Mouse (Mus musculus) MEL (cell line): Measurements from ENCODE around the gene Prnd. TPM values are rescaled to one million over a fixed set of nuclear protein-coding genes. Genes with fewer than 3 reads are reported as not detected.

Experiments used
- DNase-seq: peaks from one replicate; pipeline ENCODE4 v3.0.0; 2011; ENCODE audit warnings: low read depth, low spot score
- H3K27ac ChIP-seq: 2 replicates; pipeline ENCODE4 v1.5.1; 2012; ENCODE audit warnings: low read depth, mild to moderate bottlenecking, control low read depth, low read length, moderate library complexity; ENCODE audit not compliant: control insufficient read depth
- H3K27me3 ChIP-seq, 2 experiments: fragments of 150-350 bp in 1 of 2; sonication (generic) in 1 of 2; 2 replicates each; pipeline ENCODE4 v1.6.1; 2012; ENCODE audit warnings: low read length in 2 of 2, mild to moderate bottlenecking in 2 of 2, improper control_type of control experiment in 1 of 2, moderate library complexity in 1 of 2; ENCODE audit not compliant: insufficient read depth in 2 of 2, control insufficient read depth in 1 of 2
- H3K36me3 ChIP-seq, 2 experiments: 2 replicates each; pipeline ENCODE4 v1.6.1; 2012 to 2014; ENCODE audit warnings: low read length in 2 of 2, improper control_type of control experiment in 1 of 2, inconsistent platforms in 1 of 2, mild to moderate bottlenecking in 1 of 2; ENCODE audit not compliant: insufficient read depth in 2 of 2, control insufficient read depth in 1 of 2
- H3K4me1 ChIP-seq, 2 experiments: fragments of 150-350 bp in 1 of 2; sonication (generic) in 1 of 2; 2 replicates each; pipeline ENCODE4 v1.6.1; 2012; ENCODE audit warnings: low read length in 2 of 2, improper control_type of control experiment in 1 of 2, mild to moderate bottlenecking in 1 of 2; ENCODE audit not compliant: insufficient read depth in 2 of 2, control insufficient read depth in 1 of 2
- H3K4me3 ChIP-seq, 2 experiments: fragments of 150-350 bp in 1 of 2; sonication (generic) in 1 of 2; 2 replicates each; pipeline ENCODE4 v1.5.1; 2012; ENCODE audit warnings: low read depth in 2 of 2, low read length in 2 of 2, mild to moderate bottlenecking in 2 of 2, moderate library complexity in 2 of 2, control low read depth in 1 of 2, improper control_type of control experiment in 1 of 2; ENCODE audit not compliant: control insufficient read depth in 1 of 2, insufficient read depth in 1 of 2
- H3K79me2 ChIP-seq: 2 replicates; pipeline ENCODE4 v1.6.1; 2012; ENCODE audit warnings: mild to moderate bottlenecking, low read length, moderate library complexity; ENCODE audit not compliant: control insufficient read depth, poor library complexity, insufficient read depth
- H3K9ac ChIP-seq: 2 replicates; pipeline ENCODE4 v1.6.1; 2012; ENCODE audit warnings: low read depth, mild to moderate bottlenecking, control low read depth, low read length, moderate library complexity; ENCODE audit not compliant: control insufficient read depth, poor library complexity, severe bottlenecking
- H3K9me3 ChIP-seq: fragments of 150-350 bp; sonication (generic); replicated peaks from 2 replicates; pipeline ENCODE4 v1.6.1; 2012; ENCODE audit warnings: mild to moderate bottlenecking, low read length, improper control_type of control experiment, moderate library complexity; ENCODE audit not compliant: insufficient read depth
- BHLHE40 ChIP-seq: IDR thresholded peaks from 2 replicates; pipeline ENCODE4 v1.6.1; 2012; ENCODE audit warnings: low read depth, mild to moderate bottlenecking, inconsistent platforms, low read length, improper control_type of control experiment, borderline replicate concordance
- CHD1 ChIP-seq: IDR thresholded peaks from 2 replicates; pipeline ENCODE4 v1.6.1; 2012; ENCODE audit warnings: low read depth, mild to moderate bottlenecking, inconsistent platforms, low read length, improper control_type of control experiment
- CHD2 ChIP-seq: IDR thresholded peaks from 2 replicates; pipeline ENCODE4 v1.6.1; 2011; ENCODE audit warnings: low read length, improper control_type of control experiment
- CTCF ChIP-seq, 3 experiments: IDR thresholded peaks in 2 of 3; conservative IDR thresholded peaks in 1 of 3; 2 replicates each; pipeline ENCODE4 v1.5.1; 2011 to 2012; ENCODE audit warnings: low read length in 3 of 3, low read depth in 2 of 3, mild to moderate bottlenecking in 2 of 3, improper control_type of control experiment in 1 of 3, inconsistent platforms in 1 of 3, mixed read lengths in 1 of 3, moderate library complexity in 1 of 3; ENCODE audit not compliant: control insufficient read depth in 1 of 3, insufficient read depth in 1 of 3, poor library complexity in 1 of 3, severe bottlenecking in 1 of 3
- E2F4 ChIP-seq: IDR thresholded peaks from 2 replicates; pipeline ENCODE4 v1.6.1; 2011; ENCODE audit warnings: low read depth, low read length, improper control_type of control experiment, borderline replicate concordance
- ELF1 ChIP-seq: IDR thresholded peaks from 2 replicates; pipeline ENCODE4 v1.6.1; 2014; ENCODE audit warnings: low read depth, mild to moderate bottlenecking, inconsistent platforms, low read length, improper control_type of control experiment, moderate library complexity
- EP300 ChIP-seq, 2 experiments: IDR thresholded peaks; 2 replicates each; pipeline ENCODE4 v1.6.1; 2011; ENCODE audit warnings: improper control_type of control experiment in 2 of 2, low read length in 2 of 2, low read depth in 1 of 2, mild to moderate bottlenecking in 1 of 2
- ETS1 ChIP-seq: IDR thresholded peaks from 2 replicates; pipeline ENCODE4 v1.6.1; 2012; ENCODE audit warnings: low read depth, mild to moderate bottlenecking, inconsistent platforms, low read length, improper control_type of control experiment, moderate library complexity
- GABPA ChIP-seq: IDR thresholded peaks from 2 replicates; pipeline ENCODE4 v1.6.1; 2012; ENCODE audit warnings: low read depth, mild to moderate bottlenecking, inconsistent platforms, low read length, improper control_type of control experiment, moderate library complexity
- GATA1 ChIP-seq: IDR thresholded peaks from 2 replicates; pipeline ENCODE4 v1.6.1; 2011; ENCODE audit warnings: low read depth, low read length, improper control_type of control experiment
- HCFC1 ChIP-seq: IDR thresholded peaks from 2 replicates; pipeline ENCODE4 v1.6.1; 2012; ENCODE audit warnings: low read depth, mild to moderate bottlenecking, inconsistent platforms, low read length, improper control_type of control experiment, moderate library complexity
- JUND ChIP-seq: IDR thresholded peaks from 2 replicates; pipeline ENCODE4 v1.6.1; 2011; ENCODE audit warnings: low read depth, mild to moderate bottlenecking, improper control_type of control experiment, low read length
- KAT2A ChIP-seq: conservative IDR thresholded peaks from 2 replicates; pipeline ENCODE4 v1.6.1; 2012; ENCODE audit warnings: low read depth, low read length, improper control_type of control experiment, inconsistent platforms
- MEF2A ChIP-seq: IDR thresholded peaks from 2 replicates; pipeline ENCODE4 v1.6.1; 2014; ENCODE audit warnings: low read depth, mild to moderate bottlenecking, inconsistent platforms, low read length, improper control_type of control experiment; ENCODE audit not compliant: poor library complexity, insufficient replicate concordance, severe bottlenecking; ENCODE audit errors: extremely low read depth
- MXI1 ChIP-seq: IDR thresholded peaks from 2 replicates; pipeline ENCODE4 v1.6.1; 2011; ENCODE audit warnings: mild to moderate bottlenecking, low read depth, low read length, improper control_type of control experiment
- MYB ChIP-seq: IDR thresholded peaks from 2 replicates; pipeline ENCODE4 v1.6.1; 2011; ENCODE audit warnings: mild to moderate bottlenecking, low read depth, low read length, improper control_type of control experiment
- NRF1 ChIP-seq: IDR thresholded peaks from 2 replicates; pipeline ENCODE4 v1.6.1; 2014; ENCODE audit warnings: low read depth, mild to moderate bottlenecking, inconsistent platforms, low read length, improper control_type of control experiment, moderate library complexity; ENCODE audit not compliant: poor library complexity, insufficient read depth, severe bottlenecking
- POLR2A ChIP-seq, 2 experiments: IDR thresholded peaks; 2 replicates each; pipeline ENCODE4 v1.6.1; 2011 to 2012; ENCODE audit warnings: low read length in 2 of 2, mild to moderate bottlenecking in 2 of 2, control low read depth in 1 of 2, improper control_type of control experiment in 1 of 2, low read depth in 1 of 2, moderate library complexity in 1 of 2; ENCODE audit not compliant: control insufficient read depth in 1 of 2, insufficient read depth in 1 of 2, poor library complexity in 1 of 2
- POLR2AphosphoS5 ChIP-seq: IDR thresholded peaks from 2 replicates; pipeline ENCODE4 v1.6.1; 2012; ENCODE audit warnings: low read depth, borderline replicate concordance, mild to moderate bottlenecking, inconsistent platforms, low read length, moderate library complexity, mixed read lengths
- RAD21 ChIP-seq: IDR thresholded peaks from 2 replicates; pipeline ENCODE4 v1.6.1; 2011; ENCODE audit warnings: mild to moderate bottlenecking, low read depth, low read length, improper control_type of control experiment
- SMC3 ChIP-seq: IDR thresholded peaks from 2 replicates; pipeline ENCODE4 v1.6.1; 2011; ENCODE audit warnings: low read depth, low read length, improper control_type of control experiment
- TAL1 ChIP-seq: IDR thresholded peaks from 2 replicates; pipeline ENCODE4 v1.6.1; 2012; ENCODE audit warnings: mild to moderate bottlenecking, inconsistent platforms, low read length, moderate library complexity, mixed read lengths
- TBP ChIP-seq: IDR thresholded peaks from 2 replicates; pipeline ENCODE4 v1.8.0; 2011; ENCODE audit warnings: low read depth, low read length, improper control_type of control experiment
- TCF12 ChIP-seq: IDR thresholded peaks from 2 replicates; pipeline ENCODE4 v1.6.1; 2014; ENCODE audit warnings: low read depth, mild to moderate bottlenecking, inconsistent platforms, low read length, improper control_type of control experiment, moderate library complexity
- USF2 ChIP-seq, 2 experiments: IDR thresholded peaks; 2 replicates each; pipeline ENCODE4 v1.6.1; 2011 to 2012; ENCODE audit warnings: improper control_type of control experiment in 2 of 2, low read length in 2 of 2, borderline replicate concordance in 1 of 2, inconsistent platforms in 1 of 2, low read depth in 1 of 2, mild to moderate bottlenecking in 1 of 2; ENCODE audit not compliant: insufficient read depth in 1 of 2
- ZC3H11A ChIP-seq: IDR thresholded peaks from 2 replicates; pipeline ENCODE4 v1.6.1; 2012; ENCODE audit warnings: low read depth, mild to moderate bottlenecking, inconsistent platforms, low read length, improper control_type of control experiment
- ZKSCAN1 ChIP-seq: IDR thresholded peaks from 2 replicates; pipeline ENCODE4 v1.6.1; 2012; ENCODE audit warnings: low read depth, mild to moderate bottlenecking, inconsistent platforms, low read length, improper control_type of control experiment, moderate library complexity
- ZMIZ1 ChIP-seq: IDR thresholded peaks from 2 replicates; pipeline ENCODE4 v1.6.1; 2012; ENCODE audit warnings: low read depth, mild to moderate bottlenecking, inconsistent platforms, low read length, improper control_type of control experiment, moderate library complexity
- polyA plus RNA-seq, 2 experiments: library from polyadenylated mRNA; stranded (reverse) in 1 of 2; unstranded in 1 of 2; fragments of >175 nt in 1 of 2; fragments of >200 nt in 1 of 2; gene quantifications; 2 replicates each; pipeline versions ENCODE4 v1.2.1 to v1.2.4; 2012; ENCODE audit warnings: low replicate concordance in 2 of 2, low read depth in 1 of 2; ENCODE audit not compliant: insufficient read length in 2 of 2, insufficient read depth in 1 of 2, missing spikeins in 1 of 2
- total RNA-seq: library from RNA; depleted of rRNA; stranded (reverse); fragments of 300-350 nt; gene quantifications from 2 replicates; pipeline ENCODE4 v1.2.3, GENCODE M21; 2012

The Prnd gene
- total and polyA plus RNA-seq, 3 experiments = 0.06 TPM; not detected in 2

DNA sequence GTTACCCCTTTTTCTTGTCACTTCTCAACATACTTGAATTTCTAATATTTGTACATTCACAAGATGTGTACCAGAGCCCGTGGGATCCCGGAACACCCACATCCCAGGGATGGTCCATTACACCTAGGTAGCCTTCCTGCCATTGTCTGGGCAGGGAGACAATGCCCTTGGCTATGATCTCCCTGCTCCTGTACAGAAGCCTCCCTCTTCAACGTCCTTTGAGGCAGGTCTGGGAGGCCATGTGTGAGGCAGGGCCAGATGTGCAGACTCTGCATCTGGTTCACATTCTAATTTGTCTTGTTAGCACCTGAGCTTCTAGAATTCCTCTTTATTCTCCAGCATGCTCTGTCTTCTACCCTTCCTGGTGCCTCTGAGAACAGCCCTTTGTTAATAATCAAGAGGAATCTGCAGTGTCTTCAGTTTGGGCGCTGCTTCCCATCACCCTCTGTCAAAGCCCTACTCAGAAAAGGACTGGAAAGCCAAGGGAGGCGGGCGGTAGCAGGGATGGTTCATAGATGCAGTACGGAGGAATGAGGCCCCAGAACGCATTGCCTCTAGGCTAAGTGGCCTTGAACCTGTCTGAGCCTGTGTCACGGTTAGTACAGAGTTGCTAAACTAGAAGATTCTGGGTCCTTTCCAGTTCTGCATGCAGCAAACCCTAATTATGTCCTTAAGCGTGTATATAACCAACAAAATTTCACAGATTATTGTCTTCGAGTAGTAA lies 1.6 kb upstream of the Prnd start:
- no peak for DNase-seq
- Histone ChIP-seq H3K36me3 (no peaks in the 10 kb centered on the region), H3K4me1 (no peaks in the 10 kb centered on the region), H3K27ac (no peak overlapping the region), H3K79me2 (no peaks in the 10 kb centered on the region), H3K9ac (no peak overlapping the region), H3K4me3 (no peak overlapping the region), H3K9me3 (no peaks in the 10 kb centered on the region), H3K27me3 (no peaks in the 10 kb centered on the region)
- TF ChIP-seq ELF1 (no peak), TBP (no peak), SMC3 (no peak), BHLHE40 (no peak), POLR2AphosphoS5 (no peak), E2F4 (no peak)

- Histone ChIP-seq H3K4me3 (no peak overlapping the region), H3K27ac (no peak overlapping the region), H3K36me3 (no peaks in the 10 kb centered on the region), H3K27me3 (no peaks in the 10 kb centered on the region), H3K4me1 (peaks cover 0 to 3% of the 10 kb centered on the region in 2 experiments; a peak in 1 of 4 replicates), H3K9ac (no peak overlapping the region), H3K79me2 (no peaks in the 10 kb centered on the region), H3K9me3 (no peaks in the 10 kb centered on the region)
- DNase-seq = peak; percentile 67
- TF ChIP-seq GATA1 (no peak), ETS1 (no peak), TCF12 (0 out of 2 replicates have a peak, but pooled peaks have one; percentile 5), EP300 (IDR thresholded peaks at IDR 0.05; ENCODE audit: low read depth in 1 of 2, low read length in 2 of 2) (no peak), HCFC1 (no peak), USF2 (IDR thresholded peaks at IDR 0.05; ENCODE audit: borderline replicate concordance in 1 of 2, insufficient read depth in 1 of 2, low read depth in 1 of 2, low read length in 2 of 2) (no peak), E2F4 (no peak), NRF1 (no peak), GABPA (no peak), KAT2A (no peak), POLR2A (IDR thresholded peaks at IDR 0.05; ENCODE audit: control insufficient read depth in 1 of 2, insufficient read depth in 1 of 2, low read depth in 1 of 2, low read length in 2 of 2, poor library complexity in 1 of 2) (no peak), JUND (no peak), MYB (no peak), CHD1 (no peak), CHD2 (no peak), POLR2AphosphoS5 (no peak), ZC3H11A (peak; percentile 97), ZKSCAN1 (no peak), CTCF (IDR thresholded peaks at IDR 0.05 in 2 of 3, conservative IDR thresholded peaks at IDR 0.05 in 1 of 3; ENCODE audit: control insufficient read depth in 1 of 3, insufficient read depth in 1 of 3, low read depth in 2 of 3, low read length in 3 of 3, poor library complexity in 1 of 3, severe bottlenecking in 1 of 3) (peak; percentile 49 to 94 (median 54)), TAL1 (no peak), RAD21 (peak; percentile 88), MEF2A (no peak), ZMIZ1 (no peak), MXI1 (no peak)
Observed at GRCm38 (mm10) chr2:131949767-131950597, 679 bp upstream of the Prnd start.
